Mouse (Mus musculus) spleen, adult 2 months (tissue): ENCODE data around the gene Cox17.

Experiments
- CTCF ChIP-seq: fragments of 200-500 bp; IDR thresholded peaks from 2 replicates; pipeline ENCODE4 v1.5.1; 2011; ENCODE audit warnings: mild to moderate bottlenecking, inconsistent platforms; ENCODE audit not compliant: insufficient read depth, insufficient read length, insufficient replicate concordance; ENCODE audit errors: extremely low read depth
- POLR2A ChIP-seq: fragments of 200-500 bp; IDR thresholded peaks from 2 replicates; pipeline ENCODE4 v1.6.1; 2011; ENCODE audit warnings: low read depth, low read length, inconsistent platforms

- TF ChIP-seq CTCF (no peak), POLR2A (no peak)
Measured at GRCm38 (mm10) chr16:38359241-38359640, 12.4 kb downstream of the Cox17 start.
